Mouse (Mus musculus) hematopoietic stem cell, adult 5-6 weeks (primary cell): Measurements from ENCODE around the gene Itgb4. TPM values are rescaled to one million over a fixed set of nuclear protein-coding genes. Genes with fewer than 3 reads are reported as not detected.

ENCODE experiments used
- ATAC-seq, 2 experiments: fragments of 125-278 bp in 1 of 2; replicated peaks in 1 of 2; 2 replicates each; pipeline ENCODE4 v1.8.0; 2016 to 2017; ENCODE audit warnings: inconsistent platforms in 2 of 2, mild to moderate bottlenecking in 2 of 2, moderate number of reproducible peaks in 2 of 2, low read depth in 1 of 2, moderate TSS enrichment in 1 of 2; ENCODE audit not compliant: low FRiP score in 2 of 2, poor library complexity in 2 of 2, severe bottlenecking in 2 of 2, insufficient read depth in 1 of 2, low TSS enrichment in 1 of 2
- total RNA-seq: library from RNA; stranded (forward); fragments of 172-1452, 232-1000 nt; gene quantifications from 2 replicates; pipeline ENCODE4 v1.2.3, GENCODE M21; 2017

Gene Itgb4
- 0.56 and 5.8 TPM in 2 replicates for total RNA-seq

DNA sequence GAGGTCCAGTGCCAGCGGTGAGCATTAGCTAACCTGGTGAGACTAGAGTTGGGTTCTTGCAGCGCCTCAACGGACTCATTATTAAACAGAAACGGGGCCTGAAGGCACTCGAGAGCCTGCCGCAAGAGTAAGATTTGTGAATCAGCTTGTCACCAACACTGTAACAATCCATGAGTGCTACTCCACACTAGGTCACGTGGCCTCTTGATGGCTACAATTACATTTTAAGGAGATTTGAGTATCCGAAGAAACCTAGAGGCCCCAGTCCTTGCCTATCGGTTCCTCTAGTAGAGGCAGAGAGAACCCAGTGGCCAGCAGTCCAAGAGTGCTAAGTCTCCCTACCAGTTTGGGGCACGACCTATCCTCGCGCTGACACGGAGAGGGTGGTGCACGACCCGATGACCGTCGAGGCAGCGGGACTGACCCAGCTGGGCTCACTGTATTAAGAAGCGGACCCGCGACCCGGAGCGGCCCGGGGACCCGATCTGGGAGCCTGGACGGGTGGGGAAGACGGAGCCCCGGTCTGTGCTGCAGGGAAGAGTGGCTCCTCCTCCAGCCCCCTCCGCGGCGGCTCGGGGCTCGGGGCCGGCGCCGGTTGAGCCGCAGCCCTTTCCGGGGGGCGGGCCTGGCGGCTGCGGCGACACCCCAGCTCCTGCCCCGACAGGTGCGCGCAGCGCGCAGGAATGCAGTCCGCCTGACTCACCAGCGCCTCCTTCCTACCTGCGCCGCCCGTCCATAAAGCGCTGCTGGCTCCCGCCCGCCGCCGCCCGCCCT lies at the start of gene Itgb4:
Gene Itgb4, plus strand, starts transcription at position 401 of the 774 bp plus-strand sequence.
- ATAC-seq, result peak; percentile 23 to 40; a peak in 3 of 4 replicates

DNA sequence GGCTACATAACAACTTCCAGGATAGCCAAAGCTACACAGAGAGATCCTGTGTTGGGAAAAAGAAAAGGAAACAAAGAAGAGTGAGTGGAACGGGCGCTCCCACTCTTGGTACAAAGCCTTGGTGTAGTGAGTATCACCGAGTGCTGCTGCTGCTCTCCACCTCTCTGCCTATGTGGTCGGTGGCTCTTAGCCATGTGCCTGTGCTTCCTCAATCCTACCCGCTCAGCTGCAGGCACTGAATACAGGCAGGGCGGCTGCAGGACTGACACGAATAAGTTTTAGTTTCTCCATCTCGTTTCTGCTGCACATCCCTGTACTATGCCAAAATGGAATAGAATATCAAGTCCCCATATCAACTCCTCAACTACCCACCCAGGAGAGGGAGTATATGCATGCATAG lies 45.5 kb upstream of the Itgb4 start:
- no peak for ATAC-seq

DNA sequence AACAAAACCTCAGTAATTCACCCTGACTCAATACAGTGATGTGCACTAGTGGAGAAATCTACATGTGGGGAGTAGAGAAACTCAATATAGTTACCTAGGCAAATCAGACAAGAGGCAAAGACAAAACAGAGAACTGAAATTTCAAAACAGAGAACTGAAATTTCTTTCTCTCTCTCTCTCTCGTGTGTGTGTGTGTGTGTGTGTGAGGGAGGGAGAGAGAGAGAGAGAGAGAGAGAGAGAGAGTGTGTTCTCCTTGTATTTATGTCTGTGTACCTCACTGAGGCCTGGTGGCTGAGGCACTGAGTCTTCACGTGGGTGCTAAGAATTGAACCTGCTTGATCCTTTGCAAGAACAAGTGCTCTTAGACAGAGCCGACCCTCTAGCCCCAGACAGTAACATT lies 44.7 kb upstream of the Itgb4 start:
- no peak for ATAC-seq

DNA sequence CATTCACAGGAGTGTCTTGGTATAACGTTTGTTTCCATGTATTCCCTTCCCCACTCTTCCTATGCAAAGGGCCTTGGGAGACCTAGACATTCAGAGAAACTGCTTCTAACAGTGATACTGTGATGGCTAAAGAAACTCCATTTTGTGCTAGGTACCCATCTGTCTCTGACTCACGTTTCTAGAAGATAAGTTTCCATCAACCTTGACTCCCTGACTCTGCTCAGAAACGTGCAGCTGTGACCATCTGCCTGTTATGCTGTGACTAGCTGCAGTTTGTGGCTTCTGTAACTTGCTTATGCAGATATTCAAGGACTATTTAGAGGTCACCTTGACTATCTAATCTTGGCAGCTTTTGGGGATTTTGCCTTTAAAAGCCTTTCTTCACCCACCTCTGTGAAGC lies 43.3 kb upstream of the Itgb4 start:
- ATAC-seq, result no peak

DNA sequence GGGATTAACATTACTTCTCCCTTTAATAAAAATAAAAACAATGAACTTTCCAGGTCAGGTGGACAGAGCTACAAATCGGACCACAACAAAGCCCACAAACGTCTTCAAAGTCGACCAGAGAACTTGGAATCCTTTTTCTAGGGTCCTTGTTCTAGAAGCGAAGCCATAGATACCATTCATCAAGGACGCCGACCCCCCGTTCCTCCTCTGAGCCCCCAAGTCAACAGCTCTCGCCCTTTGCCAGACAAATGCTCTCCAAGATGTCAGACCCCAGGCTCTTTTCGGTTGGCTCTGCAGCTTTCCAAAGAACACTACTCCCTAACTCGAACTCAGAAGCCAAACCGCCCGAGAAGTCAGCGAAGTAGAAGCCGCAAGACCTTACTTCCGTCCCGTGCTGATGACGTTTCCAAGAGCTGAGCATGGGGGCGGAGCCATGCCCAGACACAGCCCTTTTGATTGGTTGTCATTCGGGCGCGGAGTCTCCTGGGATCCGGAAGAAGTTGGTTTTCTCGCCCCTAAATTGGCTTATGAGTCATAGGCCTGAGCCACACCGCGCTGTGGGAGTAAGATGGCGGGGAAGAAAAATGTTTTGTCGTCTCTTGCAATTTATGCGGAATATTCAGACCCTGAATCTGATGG lies 41.3 kb upstream of the Itgb4 start, which contains the start of the genes Sap30bp and Recql5:
Gene Sap30bp, plus strand, starts transcription at position 175 of the 639 bp plus-strand sequence.
Gene Recql5, minus strand, starts transcription at position 370 of the 639 bp plus-strand sequence.
- peak; percentile 98 to 99 for ATAC-seq

DNA sequence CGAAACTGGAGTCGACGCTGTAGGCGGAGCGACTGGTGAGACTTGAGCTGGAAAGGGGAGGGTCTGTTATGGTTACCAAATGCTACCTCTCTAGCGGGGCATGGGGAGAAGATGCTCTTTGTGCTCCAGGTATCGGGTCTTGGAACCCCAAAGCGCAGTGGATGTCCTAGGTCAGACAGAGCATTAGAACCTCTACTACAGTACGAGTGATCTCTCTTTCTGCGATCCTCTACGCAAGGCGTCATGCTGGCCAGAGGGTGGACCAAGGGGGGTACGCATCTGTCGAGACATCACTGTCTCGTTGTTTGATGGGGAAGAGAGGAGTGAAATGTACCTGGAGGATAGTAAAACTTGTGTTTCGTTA lies 40.8 kb upstream of the Itgb4 start:
- ATAC-seq, result no peak; a peak in 1 of 4 replicates

DNA sequence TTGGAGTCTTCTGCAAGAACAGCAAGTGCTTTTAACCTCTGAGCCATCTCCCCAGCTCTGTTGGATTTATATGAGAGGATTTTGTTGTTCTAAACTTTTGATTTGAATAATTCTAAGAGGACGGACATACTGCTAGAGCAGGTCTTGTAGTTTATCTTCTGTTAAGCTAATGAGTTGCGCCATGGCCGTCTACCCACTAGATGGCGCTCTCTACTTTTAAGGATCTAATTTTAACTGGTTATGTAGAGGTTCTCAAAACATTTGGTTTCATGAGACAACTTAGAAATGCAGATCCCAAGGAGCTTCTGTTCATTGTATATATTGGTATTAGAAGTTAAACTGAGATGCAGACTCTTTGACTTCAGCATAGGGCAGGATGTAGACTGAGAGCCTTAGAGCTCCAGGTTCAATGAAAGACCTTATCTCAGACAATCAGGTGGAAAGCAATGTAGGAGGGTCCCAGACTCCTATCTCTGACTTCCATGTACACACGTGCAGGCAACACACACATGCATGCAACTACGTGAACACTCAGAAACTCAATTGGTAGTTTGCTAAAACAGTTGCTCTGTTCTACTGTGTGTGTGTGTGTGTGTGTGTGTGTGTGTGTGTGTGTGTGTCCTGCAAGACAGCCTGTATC lies 34.7 kb upstream of the Itgb4 start:
- ATAC-seq, result peak; percentile 53 to 84; a peak in 3 of 4 replicates

DNA sequence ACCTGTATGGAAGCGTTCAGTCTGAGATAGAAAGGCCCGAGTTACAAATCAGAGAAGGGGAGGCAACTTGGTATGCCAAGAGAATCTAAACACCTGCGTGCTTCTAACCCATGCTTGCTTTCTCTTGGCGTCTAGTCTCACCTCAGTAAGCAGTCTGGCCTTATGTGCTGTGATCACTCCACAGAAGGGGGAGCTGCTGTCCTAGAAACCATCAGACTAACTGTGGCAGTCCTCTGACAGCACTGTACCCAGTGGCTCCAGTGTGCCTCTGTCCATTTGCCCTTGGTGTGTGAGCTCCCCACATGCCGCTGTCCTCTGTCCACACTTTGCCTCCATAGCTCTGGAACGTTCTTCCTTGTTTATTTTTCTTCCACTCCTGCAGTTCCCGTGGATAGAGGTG lies 32.5 kb upstream of the Itgb4 start:
- ATAC-seq, result no peak

DNA sequence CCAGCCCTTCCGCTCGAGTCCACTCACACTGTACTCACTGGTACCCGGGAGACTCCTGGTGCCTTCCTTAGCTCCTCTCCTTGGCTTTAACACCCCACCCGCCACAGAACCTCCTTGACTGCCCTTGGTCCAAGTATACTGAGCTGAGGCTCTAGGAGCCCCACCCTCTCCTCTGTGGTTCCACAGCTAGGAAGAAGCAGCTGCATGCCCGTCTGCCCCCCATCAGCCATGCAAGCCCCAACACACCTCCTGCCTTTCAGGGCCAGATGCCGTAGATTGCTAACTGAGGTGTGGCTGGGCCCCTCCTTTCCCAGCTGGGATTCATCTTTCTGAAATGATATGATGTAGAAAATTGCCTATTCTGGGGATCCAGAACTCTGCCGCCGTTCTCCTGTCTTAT lies 29.3 kb upstream of the Itgb4 start:
- no peak for ATAC-seq

DNA sequence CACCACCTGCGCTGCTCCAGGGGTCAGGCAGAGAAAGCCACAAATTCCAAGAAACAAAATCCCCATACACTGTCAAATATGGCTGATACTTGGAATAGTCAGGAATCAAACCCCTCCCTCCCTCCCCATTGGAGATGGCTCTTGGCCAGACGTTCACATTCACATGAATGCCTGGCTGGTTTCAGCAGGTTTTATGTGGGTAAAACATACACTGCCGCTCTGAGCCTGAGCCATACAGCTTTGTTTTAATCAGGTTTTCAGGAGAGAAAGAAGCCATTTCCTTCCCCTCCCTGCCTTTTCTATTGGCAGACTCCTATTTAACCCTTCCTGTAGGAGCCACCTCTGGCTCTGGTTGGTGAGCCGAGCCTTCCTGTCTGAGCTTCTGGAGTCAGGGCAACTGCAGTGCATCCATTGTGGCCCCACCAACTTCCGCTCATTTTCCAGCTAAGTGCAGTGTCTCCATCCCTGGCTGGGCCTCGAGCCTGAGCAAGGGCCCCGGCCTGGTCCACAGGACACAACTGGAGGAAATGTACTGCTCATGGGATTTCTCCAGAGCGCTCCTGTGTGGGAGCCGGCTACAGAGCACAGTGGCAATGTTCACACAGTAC lies 28.2 kb upstream of the Itgb4 start:
- ATAC-seq, result no peak

DNA sequence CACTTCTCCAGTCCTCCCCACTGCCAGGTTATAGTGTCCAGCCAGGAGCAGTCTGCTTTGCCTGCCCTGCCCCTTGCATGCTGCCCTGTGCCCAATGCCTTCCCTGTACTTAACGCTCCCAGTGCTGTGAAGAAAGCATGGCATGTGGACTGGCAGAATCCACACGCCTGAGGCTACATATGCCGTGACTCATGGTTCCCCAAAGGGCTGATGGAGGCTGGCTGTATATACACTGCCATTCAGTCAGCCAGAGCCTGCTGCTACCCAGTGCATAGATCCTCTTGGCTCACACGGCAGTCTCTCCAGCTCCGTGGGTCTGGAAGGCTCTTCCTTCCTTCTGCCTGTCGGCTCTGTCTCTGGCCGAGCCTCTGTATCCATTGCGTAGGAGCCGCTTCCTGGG lies 26.2 kb upstream of the Itgb4 start:
- no peak for ATAC-seq

DNA sequence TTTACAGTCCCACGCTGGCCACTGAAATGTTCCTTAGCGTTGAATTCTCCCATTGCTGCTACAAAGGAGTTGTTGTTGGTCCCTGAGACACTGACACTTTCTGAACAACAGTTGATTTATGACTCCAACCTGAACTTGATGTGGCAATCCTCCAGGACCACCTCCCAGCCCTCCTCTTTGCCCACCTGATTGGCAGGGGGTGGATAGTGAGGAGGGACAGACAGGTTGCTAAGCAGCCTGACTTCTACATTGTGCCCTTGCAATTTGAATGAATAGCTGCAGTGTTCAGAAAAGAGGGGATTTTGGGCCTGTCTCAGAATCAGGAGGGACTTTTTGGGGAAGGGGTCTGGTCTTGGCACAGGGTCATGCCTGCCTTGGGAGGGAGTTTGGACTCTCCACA lies 23.8 kb upstream of the Itgb4 start:
- no peak for ATAC-seq

DNA sequence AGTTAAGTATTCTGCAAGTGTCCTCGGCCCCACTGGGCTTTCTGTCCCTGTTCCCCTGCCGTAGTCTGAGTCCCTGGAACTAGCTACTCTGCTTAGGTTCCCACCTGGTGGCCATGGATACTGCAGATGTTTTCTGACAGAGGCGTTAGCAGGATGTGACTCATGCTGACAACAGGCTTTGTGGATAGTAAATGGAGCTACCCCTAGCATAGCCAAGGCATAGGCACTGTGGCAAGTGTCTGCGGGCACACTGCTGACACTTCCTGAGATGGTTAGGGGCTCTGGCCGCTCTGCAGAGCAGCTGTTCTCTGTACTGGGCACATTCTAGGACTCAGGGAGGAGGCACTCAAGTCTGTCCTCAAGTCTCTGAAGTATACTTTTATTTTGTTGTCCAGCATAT lies 19.8 kb upstream of the Itgb4 start:
- ATAC-seq, result no peak

DNA sequence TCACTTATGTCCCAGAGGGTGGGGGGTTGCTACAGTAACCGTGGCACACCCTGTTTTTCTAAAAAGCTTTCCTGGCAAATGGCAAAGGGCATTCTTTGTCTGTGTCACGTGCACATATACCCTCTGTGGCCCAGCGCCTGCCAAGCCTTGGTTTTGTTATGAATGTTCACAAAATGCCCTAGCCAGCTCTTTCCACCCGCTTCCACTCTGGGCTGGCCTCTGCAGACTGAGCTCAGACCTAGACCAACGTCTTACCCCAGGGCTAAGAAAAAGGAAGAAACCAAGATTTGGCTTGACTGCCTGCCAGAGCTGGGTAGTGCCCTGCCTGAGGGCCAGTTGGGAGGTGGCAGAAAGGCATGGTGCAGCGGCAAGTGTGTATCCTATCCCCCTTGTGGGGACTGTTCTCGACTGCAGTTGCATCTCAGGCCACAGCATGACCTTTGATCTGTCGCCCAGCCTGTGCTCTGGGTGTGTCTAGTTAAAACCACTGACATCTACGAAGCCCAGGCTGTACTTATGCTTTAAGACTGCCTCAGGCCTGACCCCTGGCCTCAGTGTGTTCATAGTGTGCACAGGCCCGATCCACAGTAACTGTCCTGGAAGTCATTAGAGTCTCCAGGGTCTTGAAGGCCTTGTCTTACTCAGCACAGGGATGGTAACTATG lies 19.2 kb upstream of the Itgb4 start:
- peak in 1 of 2 experiments; percentile 39; a peak in 1 of 4 replicates for ATAC-seq

DNA sequence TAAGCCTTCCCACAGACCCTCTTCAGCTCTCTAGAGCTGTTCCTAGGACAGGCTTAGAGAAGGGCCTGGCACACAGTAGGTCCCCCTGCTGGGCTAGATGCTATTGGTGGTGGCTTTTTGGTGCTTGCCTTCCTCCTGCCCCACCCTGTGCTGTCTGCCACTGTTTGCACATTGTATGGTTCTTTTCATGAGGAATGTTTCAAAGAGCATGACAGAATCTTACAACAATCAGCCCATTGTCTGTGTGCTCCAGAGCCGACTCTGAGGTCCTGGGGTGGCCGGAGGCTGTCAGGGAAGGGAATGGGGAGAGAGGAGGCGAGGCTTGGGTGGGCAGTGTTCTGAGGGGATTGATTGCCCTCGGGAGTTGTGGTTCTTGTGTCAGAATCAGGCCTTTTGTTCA lies 18.1 kb upstream of the Itgb4 start:
- no peak for ATAC-seq

DNA sequence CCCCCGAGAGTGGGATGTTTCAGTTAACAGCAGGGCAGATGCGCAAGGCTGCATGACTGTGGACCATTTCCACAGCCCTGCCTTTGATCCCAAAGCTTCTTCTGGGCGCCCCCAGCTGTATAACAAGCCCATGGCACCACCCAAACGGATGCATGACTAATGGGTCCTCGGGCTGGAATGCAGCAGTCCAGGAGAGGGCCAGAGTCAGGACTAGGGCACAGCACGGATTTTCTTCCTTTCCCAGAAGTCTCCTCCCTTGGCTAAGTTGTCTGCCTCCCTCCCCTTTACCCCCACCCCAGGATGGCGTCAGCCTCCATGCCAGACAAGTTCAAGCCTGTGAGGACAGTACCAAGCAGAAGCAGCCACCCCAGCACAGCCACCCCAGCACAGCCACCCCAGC lies 16.5 kb upstream of the Itgb4 start:
- ATAC-seq, result no peak

DNA sequence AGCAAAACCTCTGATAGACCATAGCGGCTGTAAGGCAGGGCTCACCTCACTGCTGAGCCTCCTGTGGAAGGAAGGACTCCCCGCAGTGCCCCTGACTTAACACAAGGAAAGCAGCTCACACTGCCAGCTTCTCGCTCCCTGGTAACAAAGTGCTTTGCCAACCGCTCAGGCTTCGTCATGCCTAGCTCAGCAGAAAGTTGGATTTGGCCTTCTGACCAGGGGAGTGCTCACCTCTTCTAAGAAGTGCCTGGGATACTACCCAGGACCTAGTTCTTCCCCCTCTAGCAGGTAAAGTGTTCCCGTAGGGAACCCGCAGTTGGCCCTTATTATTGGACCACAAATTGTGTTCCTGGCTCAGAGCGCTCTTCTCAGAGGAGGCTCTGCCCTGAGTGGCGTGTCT lies 15.5 kb upstream of the Itgb4 start:
- no peak for ATAC-seq
